Mouse (Mus musculus) liver (tissue): ENCODE results near the gene Pcsk6.
"Not testable (repeated sequence)": the region's sequence is repeated elsewhere in the genome, so short reads cannot be mapped to it uniquely, and the experiment has no call there.

Source experiments
- DNase-seq: peaks from one replicate; pipeline ENCODE4 v3.0.0-alpha.2; 2020; ENCODE audit warnings: mixed read lengths

Gene Pcsk6

DNA sequence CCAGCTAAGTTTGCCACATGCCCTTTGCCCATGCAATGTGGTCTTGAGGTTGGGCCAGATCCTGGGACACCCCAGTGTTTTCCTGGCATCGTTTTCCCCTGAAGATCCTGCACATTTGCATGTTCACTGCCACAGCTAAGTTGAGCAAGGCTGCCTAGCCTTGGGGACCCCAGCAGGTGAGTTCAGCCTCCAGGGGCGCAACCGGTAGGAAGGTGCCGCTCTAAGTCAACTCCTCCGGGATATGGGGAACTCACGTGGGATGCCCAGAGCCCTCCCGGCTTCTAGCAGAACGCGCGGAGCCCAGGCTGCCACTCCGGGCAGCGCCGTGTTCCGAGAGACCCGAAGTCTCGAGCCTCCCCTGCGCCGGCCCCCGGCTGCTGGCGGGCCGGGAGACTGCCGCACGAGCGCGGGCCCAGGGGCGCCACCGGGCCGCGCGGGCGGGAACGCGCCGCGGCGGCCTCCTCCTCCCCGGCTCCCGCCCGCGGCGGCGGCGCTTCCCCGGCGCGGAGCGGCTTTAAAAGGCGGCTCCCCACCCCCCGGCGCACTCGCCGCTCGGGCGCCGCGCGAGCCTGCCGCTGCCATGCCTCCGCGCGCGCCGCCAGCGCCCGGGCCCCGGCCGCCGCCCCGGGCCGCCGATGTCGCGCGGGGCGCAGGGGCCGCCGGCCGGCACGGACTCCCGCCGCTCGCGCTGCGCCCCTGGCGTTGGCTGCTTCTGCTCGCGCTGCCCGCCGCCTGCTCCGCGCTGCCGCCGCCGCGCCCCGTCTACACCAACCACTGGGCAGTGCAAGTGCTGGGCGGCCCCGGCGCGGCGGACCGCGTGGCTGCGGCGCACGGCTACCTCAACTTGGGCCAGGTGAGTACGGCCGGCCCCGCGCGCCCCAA is at the start of gene Pcsk6:
Gene Pcsk6, plus strand, starts transcription at position 144 of the 882 bp plus-strand sequence.
- DNase-seq = peak; percentile 27

DNA sequence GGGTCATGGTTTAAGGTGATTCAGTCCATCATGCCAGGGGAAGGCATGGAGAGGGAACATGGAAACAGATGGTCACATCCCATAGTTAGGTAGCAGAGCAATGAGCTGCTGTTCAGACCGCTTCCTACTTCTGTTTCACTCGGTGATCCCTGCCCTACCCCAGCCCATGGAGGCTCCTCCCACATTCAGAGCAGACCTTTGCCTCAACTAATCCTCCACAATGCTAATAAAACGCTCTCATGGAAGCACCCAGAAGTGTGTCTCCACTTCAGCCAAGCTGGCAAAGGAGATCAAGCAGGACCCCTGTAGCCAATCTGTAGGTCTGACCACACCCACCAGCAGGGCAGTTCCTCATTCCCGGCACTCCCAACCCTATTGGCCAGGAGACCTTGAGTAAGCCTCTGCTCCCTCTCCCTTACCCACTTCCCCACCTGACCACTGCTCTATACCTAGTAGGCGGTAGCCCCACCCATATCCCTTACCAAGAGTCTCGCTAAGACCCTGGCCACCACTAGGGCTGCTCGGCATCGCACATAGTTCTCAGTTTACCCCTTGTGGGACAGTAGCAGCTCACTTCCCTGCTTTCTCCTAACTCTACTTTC is 47.8 kb upstream of the Pcsk6 start:
- no peak for DNase-seq

DNA sequence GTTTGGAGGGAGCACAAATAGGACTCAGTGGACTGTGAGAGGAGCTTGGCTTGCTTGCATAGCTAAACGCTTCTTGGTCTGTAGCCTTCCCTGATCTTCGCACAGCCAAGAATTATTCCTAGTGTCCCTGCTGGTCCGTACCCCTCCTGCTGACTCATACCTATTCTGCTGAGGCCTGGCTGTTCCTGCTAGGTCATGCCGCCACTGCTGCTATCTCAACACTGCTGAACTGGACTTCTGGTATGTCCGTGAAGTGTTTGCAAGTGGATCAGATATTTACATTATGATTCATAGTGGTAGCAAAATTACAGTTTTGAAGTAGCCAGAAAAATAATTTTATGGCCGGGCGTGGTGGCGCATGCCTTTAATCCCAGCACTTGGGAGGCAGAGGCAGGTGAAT is 44.0 kb upstream of the Pcsk6 start:
- no peak for DNase-seq

DNA sequence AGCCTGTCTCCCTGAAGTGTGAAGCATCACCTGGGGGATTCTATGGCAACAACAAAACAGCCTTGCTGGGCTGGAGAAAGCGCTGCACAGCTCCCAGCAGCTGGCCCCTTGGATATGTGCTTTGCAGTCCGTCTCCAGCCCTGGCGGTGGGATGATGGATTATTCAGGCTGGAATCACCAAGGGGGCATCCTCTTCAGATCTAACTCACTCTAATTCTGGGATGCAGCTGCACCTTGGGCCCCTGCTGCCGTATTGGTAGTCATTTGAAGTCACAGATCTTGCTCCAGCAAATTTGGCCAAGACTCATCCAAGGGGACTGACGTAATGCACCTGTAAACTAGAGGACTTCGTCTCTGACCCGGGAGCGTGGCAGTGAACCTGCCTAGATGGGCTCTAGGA is 41.1 kb upstream of the Pcsk6 start:
- DNase-seq = no peak

DNA sequence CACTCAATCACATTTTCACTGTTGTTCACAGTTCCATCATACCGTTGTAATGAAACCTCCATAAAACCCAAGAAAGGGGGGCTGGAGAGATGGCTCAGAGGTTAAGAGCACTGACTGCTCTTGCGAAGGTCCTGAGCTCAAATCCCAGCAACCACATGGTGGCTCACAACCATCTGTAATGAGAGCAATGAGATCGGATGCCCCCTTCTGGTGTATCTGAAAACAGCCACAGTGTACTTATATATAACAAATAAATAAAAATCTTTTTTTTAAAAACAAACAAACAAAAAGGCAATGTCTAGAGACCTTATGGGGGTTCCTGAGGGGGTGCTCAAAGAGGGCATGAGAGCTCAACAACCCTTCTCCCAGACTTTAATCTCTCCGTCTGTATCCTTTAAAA is 39.6 kb upstream of the Pcsk6 start:
- DNase-seq = not testable (repeated sequence)

DNA sequence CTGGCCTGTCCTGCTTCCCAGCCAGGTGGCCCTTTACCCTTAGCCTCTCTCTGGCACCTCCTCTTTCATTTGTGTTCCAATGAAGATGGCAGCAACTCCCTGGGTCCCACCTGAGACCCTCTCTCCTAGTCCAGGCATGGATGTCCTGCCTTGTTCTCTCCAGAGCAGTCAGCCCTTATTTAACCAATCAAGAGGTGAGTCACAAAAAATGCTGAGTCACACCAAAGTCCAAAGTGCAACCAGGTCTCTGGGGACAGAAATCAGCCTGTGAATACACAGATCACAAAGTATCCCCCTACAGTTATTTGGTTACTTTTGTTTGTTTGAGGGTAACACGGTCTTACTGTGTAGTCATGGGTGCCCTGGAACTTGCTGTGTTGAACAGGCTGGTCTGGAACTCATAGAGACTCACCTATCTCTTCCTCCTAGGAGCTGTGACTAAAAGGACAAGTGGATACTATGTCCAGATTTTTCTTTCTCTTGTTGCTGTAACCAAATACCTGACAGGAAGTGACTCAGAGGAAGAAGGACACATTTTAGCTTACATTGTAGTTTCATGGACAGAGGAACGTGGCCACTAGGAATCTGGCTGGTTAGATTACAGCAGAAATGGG is 38.9 kb upstream of the Pcsk6 start:
- DNase-seq = no peak

DNA sequence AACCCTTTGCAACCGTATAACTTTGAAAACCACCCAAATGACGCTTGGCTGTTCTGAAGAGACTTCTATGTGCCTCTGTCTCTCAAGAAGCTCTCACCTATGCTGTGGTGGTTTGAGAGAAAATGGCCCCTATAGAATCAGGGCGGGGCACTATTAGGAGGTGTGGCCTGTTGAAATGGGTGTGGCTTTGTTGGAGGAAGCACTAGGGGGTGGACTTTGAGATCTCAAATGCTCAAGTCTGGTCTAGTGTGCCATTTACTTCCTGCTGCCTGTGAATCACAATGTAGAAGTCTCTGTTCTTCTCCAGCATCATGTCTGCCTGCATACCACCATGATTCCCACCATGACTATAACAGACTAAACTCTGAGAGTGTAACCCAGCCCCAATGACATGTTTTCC is 21.8 kb upstream of the Pcsk6 start:
- DNase-seq = no peak

DNA sequence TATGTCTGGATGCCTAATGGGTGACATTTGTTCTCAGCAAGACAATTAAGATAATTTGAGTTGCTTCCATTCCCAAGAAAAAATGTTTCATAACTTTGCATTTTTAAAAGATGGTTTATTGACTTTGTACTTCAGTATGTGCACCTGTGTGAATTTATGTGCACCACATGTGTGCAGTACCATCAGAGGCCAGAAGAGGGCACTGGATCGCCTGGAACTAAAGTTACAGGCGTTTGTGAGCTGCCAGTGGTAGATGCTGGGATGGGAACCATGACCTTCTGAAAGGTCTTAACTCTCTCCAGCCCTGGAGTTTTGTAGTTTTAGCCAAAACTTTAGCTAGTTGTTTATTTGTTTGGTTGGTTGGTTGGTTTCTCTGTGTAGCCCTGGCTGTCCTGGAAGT is 18.3 kb upstream of the Pcsk6 start:
- no peak for DNase-seq

DNA sequence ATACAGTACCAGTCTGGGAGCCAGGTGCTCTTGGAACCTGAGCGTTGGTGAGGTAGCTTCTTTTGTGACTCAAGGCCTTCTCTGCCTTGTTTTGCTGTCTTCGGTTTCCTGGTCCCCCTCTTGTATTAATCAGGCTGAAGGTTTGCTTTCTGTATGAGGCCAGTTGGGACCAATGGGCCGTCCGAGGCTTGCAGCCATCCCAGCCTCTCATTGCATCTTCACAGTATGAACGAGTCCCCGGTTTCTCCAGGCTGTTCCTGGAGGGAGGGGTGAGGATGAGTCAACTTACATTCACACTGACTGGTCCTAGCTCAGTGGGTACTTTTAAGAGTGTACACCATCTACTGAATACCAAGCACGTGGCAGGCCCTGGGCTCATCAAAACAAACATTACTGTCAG is 553 bp upstream of the Pcsk6 start:
- DNase-seq = no peak

DNA sequence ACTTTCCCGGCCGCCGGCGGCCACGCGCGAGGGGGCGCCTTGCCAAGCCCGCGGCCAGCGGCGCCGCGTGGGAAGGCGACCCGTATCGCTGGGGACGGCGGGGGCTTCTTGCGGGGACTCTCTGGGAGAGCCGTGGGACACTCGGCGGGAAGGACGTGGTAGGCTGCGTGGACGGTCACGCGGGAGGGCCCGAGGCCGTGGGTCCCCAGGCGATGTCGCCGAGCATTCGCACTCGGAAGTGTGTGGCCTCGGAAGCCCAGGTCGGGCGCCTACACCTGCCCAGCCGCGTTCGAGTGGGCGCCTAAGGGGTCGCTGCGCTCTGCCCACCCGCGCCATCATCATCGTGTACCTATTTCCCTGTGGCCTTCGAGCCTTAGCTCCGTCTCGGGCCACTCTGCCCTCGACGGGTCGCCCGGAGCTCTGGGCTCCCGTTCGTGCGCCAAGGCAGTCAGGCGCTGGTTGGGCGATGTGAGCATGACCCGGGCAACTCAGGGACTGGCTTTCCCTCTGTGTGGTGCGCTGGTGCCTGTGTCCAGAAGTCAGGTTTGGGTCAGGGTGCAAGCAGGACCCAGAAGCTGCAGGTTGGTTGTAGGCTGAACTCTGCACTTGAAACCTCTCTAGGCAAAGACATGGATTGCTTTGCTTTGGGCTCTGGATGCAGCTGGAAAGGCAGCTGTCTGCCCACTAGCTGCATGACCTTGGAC is 1.1 kb downstream of the Pcsk6 start:
- DNase-seq = no peak

DNA sequence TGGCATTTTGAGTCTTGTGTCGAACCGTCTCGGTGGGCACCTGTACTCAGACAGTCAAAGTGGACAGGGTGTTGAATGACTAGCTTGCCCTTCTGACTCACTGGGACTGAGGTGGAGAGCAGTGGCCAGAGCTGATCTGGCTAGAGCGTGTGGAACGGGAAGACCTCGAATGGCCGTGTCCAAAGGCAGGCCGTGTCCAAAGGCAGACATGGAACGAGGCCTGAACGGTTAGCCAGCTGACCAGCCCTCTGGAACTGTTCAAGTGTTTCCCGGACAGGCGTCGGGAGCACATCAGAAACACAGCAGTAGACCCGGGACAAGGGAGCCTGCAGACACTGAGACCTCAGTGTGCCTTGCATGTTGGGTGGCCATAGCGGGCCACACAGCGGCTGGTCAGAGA is 7.6 kb downstream of the Pcsk6 start:
- no peak for DNase-seq

DNA sequence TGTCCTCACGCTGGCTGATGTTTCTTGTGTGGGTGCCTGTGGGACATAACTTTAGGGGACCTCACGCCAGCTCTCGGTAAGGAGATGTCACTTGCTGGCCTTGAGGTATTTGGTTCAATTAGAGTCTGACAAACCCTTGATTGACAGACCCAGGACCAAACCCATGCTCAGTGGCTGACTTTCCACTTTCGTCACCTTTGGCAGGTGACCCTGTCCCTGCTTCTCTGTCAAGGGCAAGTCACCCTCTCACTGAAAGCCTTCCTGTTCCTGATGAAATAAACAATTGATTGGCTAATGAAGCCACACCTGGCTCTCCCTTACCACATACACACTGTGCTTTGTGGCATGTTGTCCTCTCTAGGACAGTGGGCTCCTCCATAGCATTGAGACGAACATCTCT is 8.3 kb downstream of the Pcsk6 start:
- no peak for DNase-seq

DNA sequence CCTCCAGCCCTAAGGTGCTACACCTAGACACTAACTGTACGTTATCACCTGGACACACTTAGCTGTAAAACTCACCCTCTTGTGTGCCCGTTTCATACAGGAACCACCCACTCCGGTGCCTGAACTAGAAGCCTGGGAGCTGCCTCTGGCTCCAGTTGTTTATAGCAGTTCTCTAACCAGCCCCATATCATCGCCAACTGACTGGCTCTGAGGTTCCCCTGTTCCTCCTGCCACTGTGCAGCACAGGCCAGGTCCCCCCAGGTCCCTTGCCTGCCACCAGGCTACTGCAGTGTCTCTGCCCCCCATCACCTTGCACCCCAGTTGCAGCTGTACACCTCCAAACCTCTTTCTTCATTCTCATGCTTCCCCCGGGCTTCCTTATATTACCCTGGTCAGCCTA is 8.7 kb downstream of the Pcsk6 start:
- no peak for DNase-seq

DNA sequence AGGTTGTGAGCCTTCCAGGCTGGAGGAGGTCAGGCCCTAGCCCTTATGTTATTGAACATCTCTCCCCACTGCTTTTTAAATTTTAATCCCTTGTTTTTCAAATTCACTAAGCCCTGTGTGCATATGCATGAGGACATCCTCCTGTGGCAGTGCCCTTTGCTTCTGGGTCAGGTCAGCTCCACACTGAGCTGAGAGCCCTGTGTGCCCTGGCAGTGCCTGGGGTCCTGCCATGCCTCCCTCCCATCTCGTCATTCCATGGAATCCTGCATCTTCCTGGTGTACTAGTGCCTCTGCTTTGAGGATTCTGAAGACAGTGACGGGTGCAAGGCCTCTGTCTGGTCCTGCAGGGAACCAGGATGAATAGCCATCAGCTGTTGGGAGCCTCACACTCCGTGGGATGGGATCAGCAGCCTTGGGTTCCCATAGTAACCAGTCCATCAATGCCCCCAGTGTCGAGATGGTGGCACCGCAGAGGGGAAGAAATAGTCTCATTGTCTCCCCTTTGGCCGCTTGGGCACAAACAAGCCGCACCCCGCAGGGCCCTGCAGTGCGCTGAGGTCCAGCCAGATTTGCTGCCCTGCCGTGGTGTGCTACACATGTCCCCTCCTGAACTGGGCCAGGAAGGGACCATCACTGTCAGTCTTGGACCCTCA is 9.5 kb downstream of the Pcsk6 start:
- DNase-seq = no peak

DNA sequence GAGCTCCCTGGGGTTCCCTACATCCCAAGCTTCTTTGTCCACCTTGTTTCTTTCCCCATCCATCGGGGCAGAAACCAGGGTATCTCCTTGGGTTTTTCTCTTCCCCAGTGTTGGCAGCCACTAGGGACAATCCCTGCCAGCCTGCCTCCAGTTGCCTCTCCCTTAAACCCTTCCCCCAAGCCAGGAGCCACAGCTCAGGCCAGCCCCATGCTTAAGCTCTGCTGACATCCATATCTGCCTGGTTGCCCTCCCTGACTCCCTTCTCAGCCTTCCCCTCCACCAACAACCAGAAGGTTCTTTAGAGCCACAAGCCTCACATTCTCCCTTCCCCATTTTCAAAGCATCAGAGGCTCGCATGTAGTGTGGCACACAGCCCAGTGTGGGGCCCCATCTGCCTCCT is 10.3 kb downstream of the Pcsk6 start:
- DNase-seq = no peak

DNA sequence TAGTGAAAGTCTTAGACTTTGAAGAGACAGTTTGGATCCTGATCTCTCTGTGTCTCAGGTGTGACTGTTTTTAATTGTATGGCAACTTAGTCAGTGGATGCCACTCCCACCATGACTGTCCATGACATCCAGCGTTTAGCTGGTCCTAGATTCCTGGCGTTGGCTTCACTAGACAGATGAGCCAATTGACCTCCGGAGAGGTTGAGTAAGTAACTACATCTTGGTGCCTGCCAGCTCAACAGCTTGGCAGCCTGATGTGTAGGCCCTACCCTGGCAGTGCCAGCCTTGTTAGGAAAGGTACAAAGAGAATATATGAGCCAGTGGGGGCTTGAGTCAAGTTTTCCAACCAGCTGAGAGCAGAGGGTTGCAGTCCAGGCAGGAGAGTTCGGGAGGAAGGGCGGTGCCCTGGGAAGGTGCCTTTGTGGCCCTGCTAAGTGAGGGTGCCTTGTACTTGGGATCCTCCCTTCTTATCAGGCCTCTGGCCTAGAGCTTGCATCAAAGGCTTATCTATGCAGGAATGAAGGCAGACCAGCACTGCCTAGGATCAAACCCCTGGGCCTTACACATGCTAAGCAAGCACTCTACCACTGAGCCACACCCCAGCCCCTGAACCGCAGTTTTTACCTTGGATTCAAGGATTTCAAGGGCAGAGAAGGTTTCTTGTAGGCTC is 11.8 kb downstream of the Pcsk6 start:
- DNase-seq = peak; percentile 48

DNA sequence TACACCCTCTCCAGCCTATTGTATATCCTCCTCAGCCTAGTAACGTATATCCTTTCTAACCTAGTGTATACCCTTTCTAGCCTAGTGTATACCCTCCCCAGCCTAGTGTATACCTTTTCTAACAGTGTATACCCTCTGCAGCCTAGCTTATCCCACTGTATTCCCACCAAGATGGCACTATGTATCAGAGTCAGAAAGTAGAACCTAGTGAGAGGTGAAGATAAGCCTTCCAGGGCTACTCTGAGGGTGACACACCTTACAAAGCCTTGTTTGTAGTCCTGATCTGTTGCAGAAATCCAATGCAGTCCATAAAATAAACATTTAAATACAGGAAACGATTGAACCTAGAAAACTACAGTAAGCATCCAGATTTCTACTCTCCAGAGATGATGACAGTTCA is 12.4 kb downstream of the Pcsk6 start:
- DNase-seq = no peak

DNA sequence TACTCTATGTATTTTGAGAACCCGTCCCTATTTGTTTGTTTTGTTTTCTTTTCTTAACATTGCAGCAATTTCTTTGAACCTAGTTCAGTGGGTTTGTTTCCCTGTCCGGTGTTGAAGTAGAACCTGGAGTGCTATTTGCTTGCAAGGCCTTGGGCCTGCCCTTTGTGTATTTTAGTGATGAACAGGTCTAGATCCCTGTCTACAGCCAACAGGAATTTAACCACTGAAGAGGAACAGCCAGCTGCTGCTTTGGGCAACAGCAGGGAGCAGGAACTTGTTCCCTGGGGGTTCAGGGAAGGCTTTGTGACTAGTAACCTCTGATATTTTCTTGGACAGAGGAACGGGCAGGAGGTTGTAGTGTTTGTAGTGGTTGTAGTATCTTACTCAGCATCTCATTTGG is 15.1 kb downstream of the Pcsk6 start:
- no peak for DNase-seq

DNA sequence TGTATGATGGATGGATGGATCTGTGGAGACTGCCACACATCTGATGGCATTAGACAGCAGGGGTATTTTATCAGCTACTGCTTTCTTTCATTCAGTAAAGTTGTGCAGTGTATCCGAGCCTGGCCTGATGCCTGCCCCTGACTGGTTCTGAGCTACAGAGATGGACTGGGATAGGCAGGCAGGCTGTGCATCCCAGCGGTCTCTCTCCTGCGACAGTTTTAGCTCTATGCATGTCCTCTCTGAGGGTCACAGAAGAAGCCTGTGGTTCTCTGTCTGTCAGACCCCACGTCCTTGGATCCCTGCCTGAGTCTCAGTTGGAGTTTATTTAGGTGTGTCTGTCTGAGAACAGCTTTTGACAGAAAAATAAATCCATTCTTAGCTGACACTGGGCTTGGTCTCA is 16.7 kb downstream of the Pcsk6 start:
- no peak for DNase-seq

DNA sequence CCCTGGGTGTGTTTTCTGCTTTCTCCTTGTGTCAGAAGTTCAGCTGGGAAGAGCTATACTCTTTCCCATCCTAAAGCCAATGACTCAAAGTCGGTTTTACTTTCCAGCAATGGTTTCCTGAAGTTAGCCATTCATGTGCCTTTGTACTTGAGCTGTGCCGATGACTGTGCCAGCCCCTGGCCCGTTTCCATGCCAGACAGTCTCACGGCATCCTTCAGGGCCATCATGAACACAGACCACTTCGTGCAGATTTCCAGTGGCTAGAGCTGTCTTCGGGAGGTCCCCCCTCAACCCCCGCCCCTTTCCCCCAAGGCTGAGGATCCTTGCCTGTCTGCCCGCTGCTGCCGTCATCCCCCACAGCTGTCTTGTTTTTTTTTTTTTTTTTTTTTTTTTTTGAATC is 17.8 kb downstream of the Pcsk6 start:
- no peak for DNase-seq

DNA sequence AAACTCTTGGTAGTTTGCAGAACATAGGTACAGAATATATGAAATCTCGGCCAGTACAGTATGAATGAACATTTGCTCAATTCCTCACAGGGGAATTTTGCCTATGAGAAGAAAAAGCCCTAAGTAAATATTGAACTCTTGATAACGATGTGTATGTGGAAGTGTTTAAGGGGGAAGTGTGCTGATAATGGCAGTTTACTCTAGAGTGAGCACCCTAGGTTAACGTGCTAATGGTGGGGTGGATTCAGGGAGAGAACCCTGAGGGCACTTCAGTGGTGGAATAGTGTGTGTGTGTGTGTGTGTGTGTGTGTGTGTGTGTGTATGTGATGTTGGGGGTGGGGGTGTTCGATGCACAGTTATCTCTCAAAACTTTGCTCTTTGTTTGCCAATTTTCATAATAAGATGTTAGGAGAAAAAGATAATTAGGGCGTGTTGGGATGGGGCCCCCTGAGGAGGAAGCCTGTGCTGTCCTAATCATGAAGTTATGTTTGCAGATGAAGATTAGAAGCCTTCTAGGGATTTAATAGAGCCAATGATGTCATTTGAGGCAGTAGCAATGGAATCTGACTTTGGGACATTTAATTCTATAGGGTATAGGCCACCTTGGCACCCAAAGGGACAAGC is 19.2 kb downstream of the Pcsk6 start:
- DNase-seq = no peak

DNA sequence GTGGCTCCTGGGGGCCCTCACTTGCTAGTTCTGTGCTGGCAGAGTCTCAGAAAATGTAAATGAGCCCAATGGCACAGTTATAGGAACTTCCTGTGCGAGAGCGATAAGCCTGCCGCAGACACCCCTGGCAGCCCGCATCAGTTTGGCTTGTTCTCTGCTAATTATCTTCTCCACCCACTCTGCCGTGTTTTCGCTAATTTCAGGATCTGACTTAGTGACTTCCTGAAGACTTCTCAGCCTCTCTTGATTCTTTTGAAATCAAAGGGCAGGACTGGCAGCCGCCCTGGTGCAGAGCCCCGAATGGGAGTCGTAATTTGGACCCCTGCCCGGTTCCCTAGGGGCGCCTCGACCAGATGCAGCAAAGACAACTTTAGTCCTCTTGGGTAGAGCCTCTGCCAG is 19.8 kb downstream of the Pcsk6 start:
- peak; percentile 75 for DNase-seq
